Mouse (Mus musculus) limb, embryonic 14.5 days (tissue): ENCODE measurements around the gene B3glct. TPM values are rescaled to one million over a fixed set of nuclear protein-coding genes. Genes with fewer than 3 reads are reported as not detected.

Source experiments
- ATAC-seq: fragments of 200-750 bp; cut with Nextera tagmentation; 2 replicates; pipeline ENCODE4 v1.8.0; 2017; ENCODE audit warnings: low read depth, moderate number of reproducible peaks, moderate TSS enrichment; ENCODE audit not compliant: low FRiP score
- DNase-seq: peaks from one replicate; pipeline ENCODE4 v3.0.0-alpha.2; 2015; ENCODE audit warnings: low spot score
- H3K27ac ChIP-seq: fragments of 300-500 bp; sonication (generic); replicated peaks from 2 replicates; pipeline ENCODE4 v1.5.1; 2014; ENCODE audit warnings: low read depth, mild to moderate bottlenecking, low read length, moderate library complexity, mixed read lengths
- H3K27me3 ChIP-seq: fragments of 300-500 bp; sonication (generic); 2 replicates; pipeline ENCODE4 v1.6.1; 2014; ENCODE audit warnings: low read length, mixed read lengths; ENCODE audit not compliant: control insufficient read depth, insufficient read depth
- H3K36me3 ChIP-seq: fragments of 300-500 bp; sonication (generic); 2 replicates; pipeline ENCODE4 v1.6.1; 2014; ENCODE audit warnings: mild to moderate bottlenecking, low read length, moderate library complexity, mixed read lengths; ENCODE audit not compliant: control insufficient read depth, insufficient read depth
- H3K4me1 ChIP-seq: fragments of 300-500 bp; sonication (generic); 2 replicates; pipeline ENCODE4 v1.6.1; 2014; ENCODE audit warnings: antibody characterized with exemption, low read length, mixed read lengths; ENCODE audit not compliant: control insufficient read depth, insufficient read depth
- H3K4me2 ChIP-seq: fragments of 300-500 bp; sonication (generic); replicated peaks from 2 replicates; pipeline ENCODE4 v1.6.1; 2014; ENCODE audit warnings: low read depth, mild to moderate bottlenecking, low read length, moderate library complexity; ENCODE audit not compliant: severe bottlenecking
- H3K4me3 ChIP-seq: fragments of 300-500 bp; sonication (generic); replicated peaks from 2 replicates; pipeline ENCODE4 v1.5.1; 2014; ENCODE audit warnings: low read length
- H3K9ac ChIP-seq: fragments of 300-500 bp; sonication (generic); 2 replicates; pipeline ENCODE4 v1.6.1; 2014; ENCODE audit warnings: mild to moderate bottlenecking, low read depth, low read length, moderate library complexity; ENCODE audit not compliant: severe bottlenecking
- H3K9me3 ChIP-seq: fragments of 300-500 bp; sonication (generic); 2 replicates; pipeline ENCODE4 v1.6.1; 2016; ENCODE audit warnings: low read length; ENCODE audit not compliant: control insufficient read depth
- POLR2A ChIP-seq: fragments of 200-500 bp; IDR thresholded peaks from 2 replicates; pipeline ENCODE4 v1.8.0; 2012; ENCODE audit warnings: inconsistent platforms, mild to moderate bottlenecking, moderate library complexity, borderline replicate concordance; ENCODE audit not compliant: insufficient read depth, insufficient read length; ENCODE audit errors: extremely low read depth
- WGBS: fragments of 180-500 bp; shearing (Covaris S2); extraction: QIAGEN DNeasy Blood & Tissue Kit; methylation state at CpG from one replicate; pipeline ENCODE4 v1.1.7; 2014; 5-methylcytosine and 5-hydroxymethylcytosine counted together
- polyA plus RNA-seq, 2 experiments: library from polyadenylated mRNA; depleted of rRNA in 1 of 2; stranded (reverse) in 1 of 2; unstranded in 1 of 2; fragments of >200 nt; fragmentation: Nextera tagmentation in 1 of 2; extraction: Ambion mirVana in 1 of 2; gene quantifications; 2 replicates each; pipeline versions ENCODE4 v1.2.1 to v1.2.3; 2012 to 2014

The B3glct gene
- polyA plus RNA-seq, 2 experiments = 15.4 to 20.0 TPM

- no peak for DNase-seq
- Histone ChIP-seq H3K9ac (no peak overlapping the region), H3K9me3 (no peaks in the 10 kb centered on the region), H3K4me1 (peaks cover 3% of the 10 kb centered on the region; the same call in 1 of the 2 replicates), H3K27me3 (no peaks in the 10 kb centered on the region), H3K4me2 (no peak overlapping the region), H3K4me3 (no peak overlapping the region), H3K27ac (no peak overlapping the region), H3K36me3 (no peaks in the 10 kb centered on the region)
- no peak for ATAC-seq
- TF ChIP-seq POLR2A = no peak
- 95% methylated on average over 8 of the region's 8 CpGs for WGBS
These were observed 91.6 kb downstream of the B3glct start for GRCm38 (mm10) chr5:149769666-149770065.

- Histone ChIP-seq H3K4me3 (no peak overlapping the region), H3K4me1 (no peaks in the 10 kb centered on the region), H3K4me2 (no peak overlapping the region), H3K27me3 (no peaks in the 10 kb centered on the region), H3K36me3 (no peaks in the 10 kb centered on the region), H3K9me3 (peaks cover 4% of the 10 kb centered on the region; the same call in 1 of the 2 replicates), H3K9ac (no peak overlapping the region), H3K27ac (no peak overlapping the region)
- DNase-seq (no peak), ATAC-seq (no peak)
- 81% methylated on average over 7 of the region's 7 CpGs for WGBS
- TF ChIP-seq POLR2A = no peak
These were observed 98.0 kb downstream of the B3glct start for GRCm38 (mm10) chr5:149776038-149776437.

- peaks cover 4% of the 10 kb centered on the region; the same call in 1 of the 2 replicates for H3K9me3 ChIP-seq
- H3K4me2 ChIP-seq = no peak overlapping the region
- no peaks in the 10 kb centered on the region for H3K36me3 ChIP-seq
- H3K27ac ChIP-seq = no peak overlapping the region
- H3K27me3 ChIP-seq = no peaks in the 10 kb centered on the region
- H3K9ac ChIP-seq = no peak overlapping the region
- DNase-seq = no peak
- TF ChIP-seq POLR2A = no peak
- no peaks in the 10 kb centered on the region for H3K4me1 ChIP-seq
- WGBS = 97% methylated on average over 6 of the region's 6 CpGs
- no peak overlapping the region for H3K4me3 ChIP-seq
- no peak for ATAC-seq
These were observed 101.7 kb downstream of the B3glct start for GRCm38 (mm10) chr5:149779740-149780139.

GRCm38 (mm10) chr5:149780411-149780810, 102.4 kb downstream of the B3glct start:
- WGBS = 93% methylated on average over 2 of the region's 2 CpGs
- H3K27me3 ChIP-seq = no peaks in the 10 kb centered on the region
- no peak overlapping the region for H3K9ac ChIP-seq
- H3K4me2 ChIP-seq = no peak overlapping the region
- DNase-seq = no peak
- ATAC-seq = no peak
- peaks cover 4% of the 10 kb centered on the region; the same call in 1 of the 2 replicates for H3K9me3 ChIP-seq
- H3K4me1 ChIP-seq = no peaks in the 10 kb centered on the region
- no peak for TF ChIP-seq POLR2A
- H3K4me3 ChIP-seq = no peak overlapping the region
- no peak overlapping the region for H3K27ac ChIP-seq
- no peaks in the 10 kb centered on the region for H3K36me3 ChIP-seq

GRCm38 (mm10) chr5:149790087-149790486, 112.1 kb downstream of the B3glct start:
- H3K27me3 ChIP-seq = no peaks in the 10 kb centered on the region
- no peak overlapping the region for H3K4me2 ChIP-seq
- no peaks in the 10 kb centered on the region for H3K4me1 ChIP-seq
- H3K9ac ChIP-seq = no peak overlapping the region
- H3K4me3 ChIP-seq = no peak overlapping the region
- peak; percentile 58 for DNase-seq
- no peak for TF ChIP-seq POLR2A
- H3K9me3 ChIP-seq = peaks cover 13% of the 10 kb centered on the region
- H3K36me3 ChIP-seq = no peaks in the 10 kb centered on the region
- WGBS = 18% methylated on average over 8 of the region's 8 CpGs
- no peak overlapping the region for H3K27ac ChIP-seq
- ATAC-seq = no peak

- peaks cover 3% of the 10 kb centered on the region for H3K4me1 ChIP-seq
- no peak overlapping the region for H3K4me3 ChIP-seq
- WGBS = 66% methylated on average over 2 of the region's 2 CpGs
- TF ChIP-seq POLR2A = no peak
- DNase-seq (no peak), ATAC-seq (no peak)
- no peak overlapping the region for H3K4me2 ChIP-seq
- H3K36me3 ChIP-seq = no peaks in the 10 kb centered on the region
- H3K27ac ChIP-seq = no peak overlapping the region
- H3K9ac ChIP-seq = no peak overlapping the region
- no peaks in the 10 kb centered on the region for H3K27me3 ChIP-seq
- H3K9me3 ChIP-seq = no peaks in the 10 kb centered on the region
These were observed 132.0 kb downstream of the B3glct start for GRCm38 (mm10) chr5:149810071-149810470.
